Mouse (Mus musculus) testis, adult 2 months (tissue): Measurements from ENCODE around the gene Lamtor1.

Source experiments
- CTCF ChIP-seq: fragments of 200-500 bp; IDR thresholded peaks from 2 replicates; pipeline ENCODE4 v1.5.1; 2012; ENCODE audit warnings: low read depth, mild to moderate bottlenecking, inconsistent platforms, low read length, moderate library complexity; ENCODE audit not compliant: control insufficient read depth, insufficient read depth, insufficient replicate concordance
- POLR2A ChIP-seq: fragments of 200-500 bp; IDR thresholded peaks from 2 replicates; pipeline ENCODE4 v1.6.1; 2012; ENCODE audit warnings: low read depth, mild to moderate bottlenecking, inconsistent platforms, low read length, moderate library complexity; ENCODE audit not compliant: control insufficient read depth

DNA sequence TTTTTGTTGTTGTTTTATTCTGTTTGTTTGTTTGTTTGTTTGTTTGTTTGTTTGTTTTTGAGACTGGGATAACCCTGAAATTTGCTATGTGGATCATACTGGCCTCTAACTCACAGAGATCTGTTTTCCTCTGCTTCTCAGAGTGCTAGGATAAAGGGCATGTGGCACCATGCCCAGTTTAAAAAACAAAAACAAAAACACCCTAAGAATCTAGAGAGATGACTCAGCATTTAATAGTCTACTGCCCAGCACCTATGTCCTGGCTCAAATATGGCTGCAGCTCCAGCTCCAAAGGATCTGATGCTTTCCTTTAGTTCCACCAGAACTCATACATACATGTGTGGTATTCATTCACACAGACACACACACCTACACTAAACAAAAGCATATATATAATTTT, 44.7 kb upstream of the Lamtor1 start:
- TF ChIP-seq CTCF (no peak), POLR2A (no peak)
